Mouse (Mus musculus) gastrocnemius, postnatal 10 days (tissue): ENCODE data around the gene Nfatc3. TPM values are rescaled to one million over a fixed set of nuclear protein-coding genes. Genes with fewer than 3 reads are reported as not detected.
A peak's percentile ranks its signal among the peaks of the same experiment; 100 is the strongest.

Experiments
- DNase-seq: peaks from one replicate; pipeline ENCODE4 v3.0.0; 2021; ENCODE audit warnings: mixed read lengths
- total RNA-seq, 2 experiments: library from RNA; stranded (reverse); gene quantifications; 2 replicates each; pipeline ENCODE4 v1.2.3; 2021

Gene Nfatc3
- total RNA-seq, 2 experiments from 2014 or later = 25.3 to 30.7 TPM

GRCm38 (mm10) chr8:106126055-106126454 lies 67.4 kb downstream of the Nfatc3 start:
- no peak for DNase-seq

DNA sequence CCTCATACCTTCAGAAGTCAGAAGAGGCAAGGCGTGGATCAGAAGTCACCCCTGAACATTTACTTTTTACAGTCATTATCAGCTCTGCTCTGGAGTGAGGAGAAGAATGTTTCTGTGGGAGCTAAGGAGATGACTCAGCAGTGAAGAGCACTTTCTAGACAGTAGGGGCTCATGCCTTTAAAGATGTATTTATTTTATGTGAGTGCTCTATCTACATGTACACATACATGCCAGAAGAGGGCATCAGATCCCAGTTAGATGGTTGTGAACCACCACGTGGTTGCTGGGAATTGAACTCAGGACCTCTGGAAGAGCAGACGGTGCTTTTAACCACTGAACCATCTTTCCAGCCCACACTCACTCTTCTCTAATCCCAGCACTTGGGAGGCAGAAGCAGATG lies 68.4 kb downstream of the Nfatc3 start:
- no peak for DNase-seq

GRCm38 (mm10) chr8:106127882-106128410 lies 69.3 kb downstream of the Nfatc3 start:
- DNase-seq = no peak

DNA sequence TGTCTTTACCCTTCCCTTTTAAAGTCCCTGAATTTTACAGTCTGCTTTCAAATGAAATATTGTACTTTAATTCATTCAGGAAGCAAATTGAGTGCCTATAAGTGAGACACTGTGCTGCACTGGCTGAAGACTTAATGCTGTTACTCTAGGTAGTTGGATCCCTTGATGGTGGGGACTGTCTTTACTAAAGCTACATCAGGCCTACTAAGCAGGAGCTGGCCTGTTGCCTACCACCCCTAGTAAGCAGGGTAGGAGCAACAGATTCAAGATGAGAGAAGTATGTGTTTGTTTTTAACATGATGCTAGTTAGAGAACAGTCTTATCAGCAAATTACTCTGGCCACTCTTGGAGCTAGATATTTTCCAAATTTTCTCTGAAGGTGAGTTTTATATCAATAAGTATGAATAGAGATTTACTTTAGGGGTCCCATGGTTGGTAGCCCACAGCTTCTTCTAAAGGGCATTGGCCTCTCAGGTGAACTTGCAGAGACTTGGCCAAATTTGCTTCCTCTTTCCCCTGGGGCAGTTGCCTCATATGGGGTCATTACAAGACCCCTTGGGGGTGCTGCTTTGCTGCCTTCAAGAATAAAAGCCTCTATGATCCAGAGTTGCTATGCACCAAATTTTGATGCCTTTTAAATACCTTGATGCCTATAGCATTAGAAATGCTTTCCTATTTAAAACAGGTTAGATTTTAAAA lies 70.7 kb downstream of the Nfatc3 start:
- peak; percentile 14 for DNase-seq

DNA sequence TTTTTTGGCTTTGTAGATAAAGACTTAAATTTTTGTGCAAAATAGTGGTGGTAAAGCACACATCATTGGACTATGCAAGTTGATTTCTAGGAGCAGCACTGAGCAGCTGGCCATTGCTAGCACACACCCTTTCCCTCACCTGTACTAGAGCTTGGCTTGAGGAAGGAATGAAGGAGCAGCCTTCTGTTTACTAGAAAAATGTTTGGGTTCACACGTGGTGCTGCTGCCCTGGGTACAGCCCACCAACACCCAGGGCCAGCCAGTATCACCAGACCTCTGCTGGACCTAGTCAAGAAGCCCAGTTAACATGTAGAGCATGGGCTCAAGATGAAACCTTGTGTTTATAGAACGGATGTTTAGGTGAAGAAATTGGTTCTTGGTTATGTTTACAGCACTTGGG lies 71.4 kb downstream of the Nfatc3 start:
- no peak for DNase-seq

DNA sequence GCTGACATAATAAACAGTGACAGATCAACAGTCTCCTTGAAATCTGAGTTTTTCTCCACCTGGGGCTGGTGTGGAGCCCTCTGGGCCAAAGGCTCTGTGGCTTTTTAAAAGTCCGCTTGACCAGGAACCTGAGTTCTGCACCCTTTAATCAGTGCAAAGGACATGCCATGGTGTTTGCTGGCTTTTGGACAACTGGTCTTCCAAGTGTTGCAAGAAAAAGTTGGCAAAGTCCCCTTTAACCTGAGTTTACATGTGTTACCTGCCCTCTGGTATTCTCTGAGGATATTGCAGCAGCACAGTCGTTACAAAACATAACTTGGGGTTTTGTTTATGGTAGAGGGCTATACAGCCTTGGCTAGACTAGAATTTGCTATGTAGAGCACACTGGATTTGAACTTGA lies 71.9 kb downstream of the Nfatc3 start:
- no peak for DNase-seq

- no peak for DNase-seq
Measured at GRCm38 (mm10) chr8:106131021-106131420, 72.4 kb downstream of the Nfatc3 start.

DNA sequence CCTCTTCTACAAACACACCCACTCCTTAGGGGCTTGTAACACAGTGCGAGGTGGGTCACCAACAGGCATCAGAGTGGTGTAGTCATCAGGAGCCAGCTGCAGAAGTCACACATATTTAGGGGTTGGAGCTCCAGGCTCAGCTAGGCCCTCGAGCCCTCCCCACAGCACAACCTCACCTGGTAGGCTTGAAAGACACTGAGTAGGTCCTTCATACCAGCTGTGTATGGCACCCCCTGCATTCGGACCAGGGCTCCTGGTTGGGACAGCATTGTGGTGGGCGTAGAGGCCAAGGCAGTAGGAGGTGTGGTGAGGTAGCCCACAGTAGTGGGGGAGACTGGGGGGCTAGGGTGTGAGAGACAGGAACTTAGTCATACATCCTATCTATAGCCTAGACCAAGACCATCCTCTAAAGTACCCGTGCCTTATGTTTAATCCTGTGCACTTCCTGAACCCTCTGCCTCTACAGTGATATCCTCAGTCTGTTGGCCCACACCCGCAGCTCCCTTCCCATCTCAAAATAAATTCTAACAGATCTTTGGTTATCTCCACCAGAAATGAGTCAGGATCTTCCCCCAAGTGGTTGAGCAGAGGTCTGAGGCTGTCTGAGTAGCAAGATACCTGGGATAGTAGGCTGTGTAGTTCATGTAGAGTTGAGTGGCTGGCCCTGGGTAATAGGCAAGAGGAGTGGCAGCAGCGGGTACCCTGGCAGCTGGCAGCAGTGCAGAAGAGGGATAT lies 73.0 kb downstream of the Nfatc3 start:
- DNase-seq = no peak

GRCm38 (mm10) chr8:106132356-106132755 lies 73.7 kb downstream of the Nfatc3 start:
- DNase-seq = no peak

- DNase-seq = no peak
Measured at GRCm38 (mm10) chr8:106133526-106133925, 74.9 kb downstream of the Nfatc3 start.

DNA sequence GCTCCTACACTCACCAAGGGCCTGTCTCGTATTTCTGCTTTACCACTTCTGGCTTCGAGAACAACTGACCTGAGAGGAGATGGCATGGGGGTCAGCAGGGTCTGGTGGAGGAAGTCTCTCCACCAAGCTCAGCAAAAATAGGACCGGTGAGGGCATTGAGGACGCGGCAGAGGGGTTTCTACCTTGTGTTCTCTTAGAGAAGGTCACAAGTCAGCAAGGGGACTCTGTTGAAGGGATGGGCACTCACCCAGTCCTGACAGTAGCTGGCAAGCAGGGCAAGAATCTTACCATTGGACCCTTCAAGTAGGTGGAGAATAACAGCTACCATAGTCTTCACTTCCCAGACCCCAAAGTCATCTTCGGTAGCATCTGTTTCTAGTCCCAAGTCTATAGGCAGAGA lies 75.3 kb downstream of the Nfatc3 start:
- DNase-seq = no peak

DNA sequence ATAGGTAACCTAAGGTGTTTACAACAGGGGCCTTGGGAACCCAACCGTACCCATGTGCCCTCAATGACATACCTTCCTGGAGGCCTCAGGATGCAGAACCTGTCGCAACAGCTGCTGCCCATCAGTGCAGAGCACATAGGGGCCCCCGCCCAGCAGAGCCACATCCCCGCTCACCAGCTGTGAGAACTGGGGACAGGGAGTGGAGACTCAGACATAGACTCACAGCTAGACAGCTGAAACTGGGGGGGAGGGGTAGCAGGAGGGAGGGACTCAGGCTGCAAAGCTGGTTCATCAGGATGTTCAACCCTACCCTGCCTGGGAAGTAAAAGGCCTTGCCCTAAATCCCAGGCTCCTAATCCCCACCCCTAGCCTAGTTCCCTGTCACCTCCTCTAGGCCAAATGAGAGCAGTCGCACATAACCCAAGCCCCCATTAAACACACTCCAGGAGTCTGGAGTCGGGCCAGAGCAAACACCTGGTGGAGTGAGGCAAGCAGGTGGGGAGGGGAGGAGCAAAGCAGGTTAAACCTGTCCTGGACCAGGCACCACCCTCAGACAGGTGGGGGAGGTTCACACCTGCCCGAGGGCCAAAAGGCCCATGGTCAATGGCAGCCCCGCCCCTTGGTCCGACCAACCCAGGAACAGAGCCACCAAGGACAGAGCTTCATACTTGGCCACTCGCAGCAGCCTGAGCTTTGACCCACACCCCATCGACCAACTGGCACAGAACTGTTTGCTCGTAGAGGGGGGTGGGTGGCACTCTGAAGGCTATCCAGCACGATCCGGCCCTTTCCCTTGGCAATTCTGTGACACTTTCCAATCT lies 76.3 kb downstream of the Nfatc3 start:
- DNase-seq = no peak

- no peak for DNase-seq
Measured at GRCm38 (mm10) chr8:106135672-106136071, 77.0 kb downstream of the Nfatc3 start.

DNA sequence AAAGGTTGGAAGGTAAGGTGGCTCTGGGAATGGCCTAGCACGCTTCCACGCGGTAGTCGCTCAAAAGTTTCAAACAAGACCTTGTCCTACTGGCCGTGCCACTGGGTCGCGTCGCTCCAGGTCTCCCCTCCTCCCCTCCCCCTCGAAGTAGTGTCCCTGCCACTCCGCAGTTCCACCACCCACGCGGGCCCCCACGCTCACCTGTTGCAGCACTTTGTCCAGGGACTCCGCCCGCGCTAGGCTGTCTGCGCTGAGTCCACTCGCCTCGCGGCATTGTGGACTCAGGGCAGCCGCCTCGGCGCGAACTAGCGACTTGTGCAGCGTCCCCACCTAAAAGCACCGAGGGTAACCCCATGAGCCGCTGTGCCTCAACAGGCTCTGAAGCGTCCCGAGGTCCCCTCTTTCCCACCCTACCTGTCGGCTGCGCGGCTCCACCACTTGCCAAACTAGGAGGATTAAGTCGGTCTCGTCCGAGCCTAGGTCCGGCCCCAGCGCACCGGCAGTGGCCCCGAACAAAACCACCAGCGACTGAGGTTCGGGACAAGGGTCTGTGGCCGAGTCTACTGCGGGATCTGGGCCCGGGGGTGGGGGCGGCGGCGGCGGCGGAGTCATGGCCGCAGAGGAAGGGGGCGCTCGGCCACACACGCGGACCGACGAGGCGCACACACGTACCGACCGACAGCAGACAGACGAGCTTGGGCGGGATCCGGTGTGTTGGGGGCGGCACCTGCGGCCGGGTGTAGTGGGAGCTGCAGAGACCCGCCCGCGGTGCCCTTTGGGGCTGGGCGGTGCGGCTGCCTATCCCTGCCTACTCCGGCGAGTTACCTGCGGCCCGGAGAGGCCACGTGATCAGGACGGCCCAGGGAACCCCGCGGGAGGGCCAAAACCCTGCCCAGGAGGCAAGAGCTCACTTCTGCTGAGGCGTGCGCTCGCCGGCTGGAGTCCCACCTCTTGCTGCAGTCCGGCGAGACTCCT lies 77.8 kb downstream of the Nfatc3 start, which contains the start of gene Esrp2:
Gene Esrp2 (minus strand): TSS at position 819 of the 975 bp plus-strand sequence.
- peak; percentile 37 for DNase-seq

DNA sequence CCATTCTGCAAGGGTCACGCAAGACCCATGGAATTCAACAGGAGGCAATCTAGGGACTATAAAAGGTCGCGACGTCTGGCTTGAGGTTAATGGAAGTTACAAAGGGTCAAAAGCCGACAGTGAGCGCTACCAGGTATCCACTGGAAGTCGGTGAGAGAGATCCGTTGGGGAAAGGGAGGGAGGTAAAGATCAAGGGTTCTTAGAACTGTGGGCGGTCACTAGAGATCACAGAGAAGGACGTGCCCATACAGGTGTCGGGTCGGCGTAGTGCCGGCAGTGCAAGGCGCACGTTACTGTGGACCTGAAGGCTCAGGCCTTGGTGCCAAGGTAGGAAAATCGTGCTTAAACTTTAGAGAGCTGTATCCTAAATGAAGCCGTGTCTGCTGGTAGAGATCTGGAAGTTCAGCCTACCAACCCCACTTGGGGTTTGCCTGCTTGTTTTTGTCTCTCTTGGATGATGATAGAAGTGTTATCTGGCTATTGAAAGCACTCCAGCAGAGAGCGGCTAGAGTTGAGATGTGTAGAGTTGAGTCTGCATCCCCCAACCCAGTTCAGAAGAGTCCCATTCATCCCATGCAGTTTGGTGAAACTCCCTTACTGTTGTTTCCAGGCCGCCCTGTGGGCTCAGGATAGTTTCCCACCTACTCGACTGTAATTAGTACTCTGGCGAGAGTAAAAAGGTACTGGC lies 78.7 kb downstream of the Nfatc3 start:
- no peak for DNase-seq

- DNase-seq = no peak
Measured at GRCm38 (mm10) chr8:106137906-106138477, 79.4 kb downstream of the Nfatc3 start.

DNA sequence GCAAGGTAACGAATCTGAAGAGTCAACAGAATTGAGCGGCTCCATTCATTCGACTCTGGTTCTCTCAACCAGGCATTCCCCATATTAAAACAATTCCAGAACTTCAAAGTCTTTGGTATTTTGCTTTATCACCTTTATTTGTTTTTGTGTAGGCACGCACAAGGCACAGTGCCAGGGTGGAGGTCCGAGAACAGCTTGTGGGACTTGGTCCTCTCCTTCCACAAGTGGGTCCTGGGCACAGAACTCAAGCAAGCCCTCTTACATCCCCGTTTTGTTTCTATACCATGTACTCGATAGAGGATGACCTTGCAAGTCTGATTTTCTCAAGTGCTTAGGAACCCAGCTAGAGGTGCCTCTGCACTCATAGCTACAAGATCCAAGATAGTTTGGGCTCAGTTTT lies 80.0 kb downstream of the Nfatc3 start:
- no peak for DNase-seq

GRCm38 (mm10) chr8:106140191-106140590 lies 81.6 kb downstream of the Nfatc3 start:
- DNase-seq = no peak

GRCm38 (mm10) chr8:106140769-106141168 lies 82.1 kb downstream of the Nfatc3 start:
- peak; percentile 83 for DNase-seq

DNA sequence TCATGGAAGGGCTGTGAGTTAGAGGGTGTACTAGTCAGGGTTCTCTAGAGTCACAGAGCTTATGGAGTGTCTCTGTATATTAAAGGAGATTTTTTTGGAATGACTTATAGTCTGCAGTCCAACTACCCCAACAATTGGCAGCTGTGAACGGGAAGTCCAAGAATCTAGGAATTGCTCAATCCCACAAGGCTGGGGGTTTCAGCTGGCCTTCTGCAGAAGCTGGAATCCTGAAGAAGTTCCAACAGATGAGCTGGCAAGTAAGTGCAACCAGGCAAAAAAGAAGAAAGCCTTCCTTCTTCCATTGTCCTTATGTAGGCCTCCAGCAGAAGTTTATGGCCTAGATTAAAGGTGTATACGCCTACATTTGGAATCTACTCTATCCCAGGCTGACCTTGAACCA lies 86.7 kb downstream of the Nfatc3 start:
- DNase-seq = no peak
